Mouse (Mus musculus) heart, postnatal 36 days (tissue): ENCODE results near the gene Ralgds. TPM values are rescaled to one million over a fixed set of nuclear protein-coding genes. Genes with fewer than 3 reads are reported as not detected.
"Not testable (repeated sequence)": the region's sequence is repeated elsewhere in the genome, so short reads cannot be mapped to it uniquely, and the experiment has no call there.

Experiments
- DNase-seq, 2 experiments: peaks; one replicate each; pipeline ENCODE4 v3.0.0; 2021 to 2022
- intact Hi-C: fragments of 180-260 bp; cut with DNase I; formaldehyde crosslinking; loops from one replicate; pipeline ENCODE4 v1.15.1; 2025
- total RNA-seq, 2 experiments: library from RNA; stranded (reverse); gene quantifications; 2 replicates each; pipeline ENCODE4 v1.2.3; 2021

Ralgds gene
- total RNA-seq, 2 experiments from 2014 or later = 13.3 to 13.6 TPM

DNA sequence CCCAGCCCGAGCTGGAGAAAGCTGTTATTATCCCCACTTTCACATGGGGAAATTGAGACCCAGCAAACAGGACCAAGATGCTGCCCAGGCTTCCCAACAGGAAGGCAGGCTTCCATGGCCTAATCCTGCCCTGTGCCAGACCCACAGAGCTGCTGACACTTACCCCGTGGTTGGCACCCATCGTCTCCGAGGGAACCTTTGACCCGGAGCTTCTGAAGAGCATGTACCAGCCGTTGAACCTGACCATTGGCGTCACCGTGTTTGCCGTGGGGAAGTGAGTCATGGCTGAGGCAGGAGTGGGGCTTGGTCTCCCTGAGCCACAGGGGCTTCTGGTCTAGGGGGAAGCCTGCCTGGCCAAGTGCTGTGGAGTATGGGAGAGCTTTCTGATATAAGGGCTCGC lies 9.9 kb upstream of the Ralgds start:
- DNase-seq = no peak

GRCm38 (mm10) chr2:28504676-28505075 lies 8.2 kb upstream of the Ralgds start:
- no peak for DNase-seq
- intact Hi-C loops = no loop called here

More for the DNA sequence above, 9.9 kb upstream of the Ralgds start:
- intact Hi-C loops = no loop called here

GRCm38 (mm10) chr2:28505795-28506194 lies 7.1 kb upstream of the Ralgds start, which contains the start of gene Gm10134:
Gm10134 (plus strand) TSS chr2:28506095.
- no peak for DNase-seq
- intact Hi-C loops = no loop called here

DNA sequence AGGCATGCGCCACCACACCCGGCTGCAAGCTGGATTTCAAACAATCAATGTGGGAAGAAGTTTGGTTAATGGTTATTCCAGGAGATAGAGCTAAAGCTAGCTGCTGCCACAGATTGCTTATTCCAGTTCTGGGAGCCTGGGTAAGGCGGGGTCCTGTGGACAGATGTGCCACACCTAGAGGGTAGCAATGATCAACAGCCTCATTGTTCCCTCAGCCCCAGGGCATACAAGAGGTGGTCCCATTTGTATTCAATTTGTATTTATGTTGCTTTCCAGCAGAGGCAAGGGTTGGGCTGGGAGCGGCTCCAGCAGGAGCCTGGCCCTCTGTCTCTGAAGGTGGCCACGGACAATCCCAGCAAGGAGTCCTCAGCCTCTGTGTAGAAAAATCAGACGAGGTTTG lies 6.6 kb upstream of the Ralgds start:
- intact Hi-C loops = no loop called here
- DNase-seq = no peak

GRCm38 (mm10) chr2:28511600-28511999 lies 1.3 kb upstream of the Ralgds start:
- intact Hi-C loops, DNase-seq: not testable (repeated sequence)

DNA sequence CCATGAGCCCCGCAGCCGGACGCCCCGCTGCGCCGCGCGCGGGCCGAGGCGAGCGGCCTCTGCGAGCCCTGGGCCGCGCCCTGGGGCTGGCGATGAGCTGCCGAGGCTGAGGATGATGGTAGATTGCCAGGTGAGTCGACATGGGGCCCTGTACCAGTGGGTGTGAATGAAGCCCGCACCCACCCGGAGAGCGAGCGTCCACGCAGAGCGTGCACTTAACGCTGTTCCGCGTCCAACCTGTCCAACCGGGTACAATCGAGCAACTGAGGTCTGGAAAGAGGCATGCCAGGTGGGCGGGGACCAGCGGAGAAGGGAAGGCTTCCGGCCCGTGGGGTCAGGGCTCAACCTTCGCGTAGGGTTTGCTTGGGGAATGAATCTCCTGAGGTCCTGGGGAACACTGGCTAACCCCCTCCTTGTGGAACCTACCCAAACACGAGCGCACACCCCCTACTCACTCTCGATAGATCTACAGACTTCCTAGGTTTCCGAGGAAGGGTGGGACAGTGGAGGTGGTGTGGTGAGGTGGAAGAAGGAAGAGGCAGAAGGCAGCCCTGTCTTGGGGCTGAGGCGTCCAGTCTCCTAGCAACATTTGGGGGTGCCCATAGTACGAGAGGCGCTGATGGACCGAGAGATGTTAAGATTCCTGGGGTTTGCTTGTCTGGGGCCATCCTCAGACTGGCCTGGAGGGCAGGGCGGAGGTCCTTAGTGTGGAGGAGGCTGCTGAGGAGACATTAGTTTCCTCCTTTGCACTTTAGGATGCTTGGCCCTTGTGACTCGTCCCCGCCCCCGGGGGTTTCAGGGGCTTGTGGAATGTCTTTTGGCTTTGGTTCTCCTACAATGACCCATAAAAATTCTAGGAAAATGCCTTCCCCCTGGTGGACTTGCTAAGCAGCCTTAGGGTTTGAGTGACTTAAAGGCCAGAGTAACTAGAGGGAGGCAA lies 776 bp downstream of the Ralgds start:
- DNase-seq = peak; percentile 26 to 32
- intact Hi-C loops = loop anchor here (1.0 kb wide), 2 partner anchors 35 to 72 kb away; no protein-coding TSS in a partner anchor

- intact Hi-C loops = loop anchor here (1.0 kb wide), 2 partner anchors 34 to 71 kb away; no protein-coding TSS in a partner anchor
- peak; percentile 83 to 90 for DNase-seq
Measured at GRCm38 (mm10) chr2:28514489-28514888, 1.6 kb downstream of the Ralgds start.

GRCm38 (mm10) chr2:28517206-28517909 lies 4.4 kb downstream of the Ralgds start:
- peak; percentile 82 to 91 for DNase-seq
- intact Hi-C loops = no loop called here

DNA sequence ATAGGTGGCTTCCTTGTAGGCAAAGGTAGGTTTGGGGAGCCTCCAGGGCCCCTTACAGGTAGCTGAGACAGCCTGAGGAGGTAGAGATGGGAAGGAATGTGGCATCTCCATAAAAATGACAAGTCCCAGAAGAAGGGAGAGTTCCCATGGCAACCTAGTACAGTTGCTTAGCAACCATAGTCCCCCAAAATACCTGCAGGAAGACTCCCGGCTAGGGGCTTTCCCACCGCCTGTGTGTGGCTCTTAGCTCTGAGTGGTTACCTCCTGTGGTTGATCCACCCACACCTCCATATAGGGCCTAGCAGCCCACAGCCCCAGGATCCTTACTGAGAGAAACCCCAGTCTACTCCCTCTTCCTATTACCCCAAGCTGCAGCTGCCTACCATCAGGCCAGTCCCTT lies 5.3 kb downstream of the Ralgds start:
- DNase-seq = no peak
- intact Hi-C loops = no loop called here

DNA sequence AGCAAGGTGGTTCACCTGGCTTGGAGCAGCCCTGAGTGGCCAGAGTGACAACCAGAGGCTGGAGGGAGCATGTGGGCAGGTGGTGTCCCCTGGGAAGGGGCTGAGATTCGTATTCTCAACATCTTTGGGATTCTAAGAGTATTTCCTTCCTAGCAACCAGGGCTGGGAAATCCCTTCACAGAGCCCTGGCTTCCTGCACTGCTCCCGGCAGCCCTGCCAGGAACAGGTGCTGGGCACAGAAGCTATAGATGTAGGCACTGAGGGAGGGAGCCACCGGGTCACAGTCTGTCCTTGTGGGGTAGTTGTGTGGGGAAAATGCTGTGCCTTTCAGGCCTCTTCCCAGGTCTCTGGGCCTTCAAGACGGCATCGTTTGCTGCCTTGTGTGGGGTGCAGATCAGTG lies 7.7 kb downstream of the Ralgds start:
- intact Hi-C loops = no loop called here
- no peak for DNase-seq

DNA sequence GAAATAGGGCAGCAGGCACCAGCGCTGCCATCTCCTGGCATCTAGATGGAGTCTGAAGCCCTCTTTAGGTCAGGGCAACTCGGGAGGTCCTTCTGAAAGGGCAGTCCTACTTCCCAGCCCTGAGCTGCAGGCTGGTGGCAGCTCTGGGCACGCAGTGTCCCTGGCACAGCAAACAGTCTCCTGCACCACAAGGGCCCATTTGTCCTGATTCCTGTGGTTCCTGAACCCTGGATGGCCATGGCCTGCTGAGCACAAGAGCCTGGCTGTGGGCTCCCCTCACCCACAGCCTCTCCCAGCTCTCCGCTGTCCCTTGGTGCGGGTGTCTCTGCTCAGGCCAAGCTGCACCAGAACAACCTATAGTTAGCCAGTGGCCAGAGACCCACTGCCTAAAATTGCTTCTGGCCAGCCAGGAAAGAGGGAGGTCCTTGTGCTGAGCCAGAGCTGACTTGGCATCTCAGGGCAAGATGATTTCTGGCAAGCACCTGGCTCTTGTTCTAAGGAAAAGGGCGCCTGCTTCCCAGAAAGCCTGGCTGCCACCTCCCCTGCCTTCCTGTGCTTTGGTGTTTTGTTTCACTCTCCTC lies 8.7 kb downstream of the Ralgds start:
- intact Hi-C loops = no loop called here
- no peak for DNase-seq

GRCm38 (mm10) chr2:28522166-28522565 lies 9.2 kb downstream of the Ralgds start:
- DNase-seq = no peak
- intact Hi-C loops = no loop called here

DNA sequence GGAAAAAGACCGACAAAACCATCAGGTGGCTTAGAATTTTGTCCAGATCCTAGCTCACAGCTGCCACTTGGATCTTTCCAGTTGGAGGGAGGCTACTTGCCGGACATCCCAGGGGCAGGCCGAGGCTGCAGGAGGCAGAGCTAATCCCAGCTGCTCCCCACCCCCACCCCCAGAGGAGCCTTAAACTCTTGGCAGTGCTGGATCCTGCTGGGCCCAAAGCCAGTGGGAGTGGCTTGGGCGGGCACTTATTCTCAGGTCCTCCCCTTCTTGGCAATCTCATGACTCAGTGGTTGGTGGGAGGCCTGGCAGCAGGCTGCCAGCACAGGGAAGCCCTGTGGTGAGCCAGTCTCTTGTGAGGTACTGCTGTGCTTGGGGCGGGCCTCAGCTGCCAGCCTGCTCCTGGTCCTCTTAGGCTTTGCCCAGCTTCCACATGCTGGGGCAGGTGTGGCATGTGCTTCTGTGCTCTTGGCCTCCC lies 10.8 kb downstream of the Ralgds start:
- peak; percentile 83 to 85 for DNase-seq
- intact Hi-C loops = no loop called here

- intact Hi-C loops = no loop called here
- no peak for DNase-seq
Measured at GRCm38 (mm10) chr2:28524406-28524805, 11.5 kb downstream of the Ralgds start.

- peak; percentile 73 to 75 for DNase-seq
- intact Hi-C loops = no loop called here
Measured at GRCm38 (mm10) chr2:28525219-28525942, 12.5 kb downstream of the Ralgds start.

DNA sequence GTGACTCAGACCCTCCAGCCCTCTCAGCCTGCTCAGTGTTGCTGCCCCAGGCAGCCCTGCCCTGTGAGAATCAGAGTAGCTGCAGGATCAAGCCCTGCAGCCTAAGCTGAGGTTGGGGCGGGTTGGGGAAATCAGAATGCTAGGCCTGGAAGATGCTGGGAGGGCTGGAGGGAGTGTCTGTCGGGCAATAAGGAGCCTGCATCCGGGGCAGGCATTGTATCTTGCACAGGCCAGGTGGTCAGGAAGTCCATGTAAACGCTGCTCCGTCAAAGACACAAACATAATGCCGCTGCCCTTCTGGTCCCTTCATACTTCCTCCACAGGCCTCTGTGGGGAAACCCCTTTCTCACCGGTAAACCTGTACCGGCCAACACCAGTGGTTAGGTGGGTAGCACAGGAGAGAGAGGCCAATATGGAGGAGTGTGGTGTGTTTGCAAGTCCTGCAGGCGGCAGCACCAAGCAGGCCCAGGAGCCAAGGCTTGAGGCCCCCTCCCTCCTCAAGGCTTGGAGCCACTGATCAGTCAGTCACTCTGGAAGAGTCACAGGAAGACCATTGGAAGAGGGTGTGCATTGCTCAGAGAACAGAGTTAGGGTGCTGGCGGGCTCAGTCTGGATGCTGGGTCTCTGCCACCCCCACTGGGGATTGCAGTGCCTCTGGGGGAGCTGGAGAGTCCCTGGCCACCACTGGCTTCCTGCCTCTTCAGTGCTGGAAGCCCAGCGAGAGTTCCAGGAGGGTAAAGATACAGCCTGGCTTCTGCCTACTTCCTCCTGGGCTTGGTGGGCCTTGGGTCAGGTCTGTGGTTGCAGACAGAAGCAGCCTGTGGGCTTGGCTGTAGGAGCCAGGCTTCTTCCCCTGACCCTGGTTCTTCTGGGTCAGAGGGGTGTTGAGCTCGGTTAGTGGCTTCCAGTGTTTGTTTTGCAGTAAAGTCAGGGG lies 13.3 kb downstream of the Ralgds start:
- DNase-seq = peak in 1 of 2 experiments; percentile 27
- intact Hi-C loops = no loop called here

DNA sequence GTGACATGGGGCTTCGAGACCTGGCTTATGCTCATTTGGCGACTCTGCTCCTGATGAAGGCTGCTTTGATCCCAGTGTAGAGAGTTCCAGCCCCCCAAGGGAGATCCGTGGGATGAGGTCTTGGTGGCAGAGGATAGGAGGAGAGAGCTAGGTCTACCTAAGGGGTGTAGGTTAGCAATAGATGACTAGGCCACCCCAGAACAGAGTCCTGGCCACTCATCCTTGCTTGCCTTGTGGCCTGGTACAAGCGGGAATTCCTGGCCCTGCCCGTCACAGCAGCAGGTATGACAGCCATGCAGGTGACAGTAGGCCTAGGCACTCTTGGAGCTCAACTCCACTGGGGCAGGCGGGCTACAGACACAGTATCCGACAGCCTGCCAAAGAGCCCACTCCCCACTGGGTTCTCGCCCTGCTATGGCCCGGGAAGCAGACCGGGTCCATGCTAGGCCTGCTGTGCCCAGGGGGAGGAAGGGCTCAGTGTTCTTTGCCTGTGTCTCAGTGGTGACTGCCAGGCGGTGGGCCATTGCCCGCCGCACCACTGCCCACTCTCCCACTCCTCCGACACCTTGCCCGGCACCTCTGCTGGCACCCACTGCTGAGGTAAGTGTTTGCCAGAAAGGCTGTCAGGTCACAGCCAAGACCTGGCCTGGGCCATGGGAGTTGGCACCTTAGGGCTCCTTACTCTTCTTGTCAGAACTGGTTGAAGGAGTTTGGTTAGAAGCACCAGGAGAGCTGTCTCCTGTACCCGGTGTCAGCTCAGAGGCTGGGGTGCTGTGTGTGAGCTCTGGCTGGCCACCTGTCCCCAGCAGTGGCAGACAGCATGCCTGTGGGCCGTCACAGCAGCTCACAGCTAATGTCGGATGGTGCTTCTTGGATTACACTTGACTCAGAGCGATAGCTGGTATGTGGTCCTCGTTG lies 14.8 kb downstream of the Ralgds start:
- DNase-seq = no peak

GRCm38 (mm10) chr2:28528354-28528730 lies 15.4 kb downstream of the Ralgds start:
- no peak for DNase-seq
- intact Hi-C loops = no loop called here

More for the DNA sequence above, 14.8 kb downstream of the Ralgds start:
- intact Hi-C loops = no loop called here
